Mouse (Mus musculus) thymus, postnatal 4 days (tissue): ENCODE data around the gene Bsg.
A peak's percentile ranks its signal among the peaks of the same experiment; 100 is the strongest.
"Not testable (repeated sequence)": the region's sequence is repeated elsewhere in the genome, so short reads cannot be mapped to it uniquely, and the experiment has no call there.

Source experiments
- DNase-seq: peaks from one replicate; pipeline ENCODE4 v3.0.0; 2021

Bsg gene

GRCm38 (mm10) chr10:79682916-79683582 is 21.2 kb upstream of the Bsg start:
- DNase-seq, result peak; percentile 89

GRCm38 (mm10) chr10:79683726-79684640 is 20.3 kb upstream of the Bsg start:
- no peak for DNase-seq

GRCm38 (mm10) chr10:79684770-79685600 is 19.3 kb upstream of the Bsg start:
- DNase-seq, result no peak

GRCm38 (mm10) chr10:79686219-79686618 is 18.1 kb upstream of the Bsg start:
- DNase-seq, result no peak

GRCm38 (mm10) chr10:79686691-79687090 is 17.6 kb upstream of the Bsg start:
- DNase-seq, result no peak

- no peak for DNase-seq
Measured at GRCm38 (mm10) chr10:79687513-79687912, 16.8 kb upstream of the Bsg start.

- DNase-seq, result no peak
Measured at GRCm38 (mm10) chr10:79688720-79689119, 15.6 kb upstream of the Bsg start, which contains the start of gene Gzmm. Gzmm (plus strand) TSS chr10:79689020.

GRCm38 (mm10) chr10:79689178-79689577 is 15.1 kb upstream of the Bsg start:
- DNase-seq, result no peak

- no peak for DNase-seq
Measured at GRCm38 (mm10) chr10:79691986-79692548, 12.2 kb upstream of the Bsg start.

- DNase-seq, result no peak
Measured at GRCm38 (mm10) chr10:79693580-79694378, 10.5 kb upstream of the Bsg start.

GRCm38 (mm10) chr10:79694379-79694655 is 10.0 kb upstream of the Bsg start:
- no peak for DNase-seq

- peak; percentile 92 for DNase-seq
Measured at GRCm38 (mm10) chr10:79695231-79696128, 8.8 kb upstream of the Bsg start.

- DNase-seq, result no peak
Measured at GRCm38 (mm10) chr10:79696129-79696651, 8.1 kb upstream of the Bsg start.

GRCm38 (mm10) chr10:79697916-79698315 is 6.4 kb upstream of the Bsg start:
- no peak for DNase-seq

- no peak for DNase-seq
Measured at GRCm38 (mm10) chr10:79698459-79698858, 5.8 kb upstream of the Bsg start.

GRCm38 (mm10) chr10:79700676-79701075 is 3.6 kb upstream of the Bsg start:
- DNase-seq, result no peak

- DNase-seq, result no peak
Measured at GRCm38 (mm10) chr10:79701443-79702129, 2.7 kb upstream of the Bsg start.

GRCm38 (mm10) chr10:79702970-79703369 is 1.3 kb upstream of the Bsg start:
- not testable (repeated sequence) for DNase-seq

- no peak for DNase-seq
Measured at GRCm38 (mm10) chr10:79703541-79703940, 750 bp upstream of the Bsg start.

- no peak for DNase-seq
Measured at GRCm38 (mm10) chr10:79704970-79705360, 674 bp downstream of the Bsg start.
